Mouse (Mus musculus) kidney, embryonic 16.5 days (tissue): ENCODE results near the gene Dnaaf1. TPM values are rescaled to one million over a fixed set of nuclear protein-coding genes. Genes with fewer than 3 reads are reported as not detected.

Source experiments
- ATAC-seq: fragments of 200-750 bp; cut with Nextera tagmentation; 2 replicates; pipeline ENCODE4 v1.8.0; 2017; ENCODE audit warnings: moderate TSS enrichment; ENCODE audit not compliant: low FRiP score, low TSS enrichment
- H3K27ac ChIP-seq: fragments of 300-500 bp; sonication (generic); 2 replicates; pipeline ENCODE4 v1.5.1; 2014; ENCODE audit warnings: low read length
- H3K27me3 ChIP-seq: fragments of 300-500 bp; sonication (generic); 2 replicates; pipeline ENCODE4 v1.6.1; 2014; ENCODE audit warnings: low read length, control low read depth, mixed read lengths; ENCODE audit not compliant: insufficient read depth
- H3K36me3 ChIP-seq: fragments of 300-500 bp; sonication (generic); 2 replicates; pipeline ENCODE4 v1.6.1; 2014; ENCODE audit warnings: low read length, control low read depth, mixed read lengths; ENCODE audit not compliant: insufficient read depth
- H3K4me1 ChIP-seq: fragments of 300-500 bp; sonication (generic); 2 replicates; pipeline ENCODE4 v1.6.1; 2014; ENCODE audit warnings: low read length, control low read depth, mixed read lengths; ENCODE audit not compliant: insufficient read depth
- H3K4me2 ChIP-seq: fragments of 300-500 bp; sonication (generic); replicated peaks from 2 replicates; pipeline ENCODE4 v1.6.1; 2014; ENCODE audit warnings: low read depth, low read length
- H3K4me3 ChIP-seq: fragments of 300-500 bp; sonication (generic); 2 replicates; pipeline ENCODE4 v1.5.1; 2014; ENCODE audit warnings: mild to moderate bottlenecking, low read length
- H3K9ac ChIP-seq: fragments of 300-500 bp; sonication (generic); replicated peaks from 2 replicates; pipeline ENCODE4 v1.6.1; 2014; ENCODE audit warnings: low read length
- H3K9me3 ChIP-seq: fragments of 300-500 bp; sonication (generic); 2 replicates; pipeline ENCODE4 v1.6.1; 2016; ENCODE audit warnings: low read length, control low read depth
- WGBS: fragments of 180-500 bp; shearing (Covaris S2); extraction: QIAGEN DNeasy Blood & Tissue Kit; methylation state at CpG from one replicate; pipeline ENCODE4 v1.1.7; 2014; 5-methylcytosine and 5-hydroxymethylcytosine counted together
- polyA plus RNA-seq: library from polyadenylated mRNA; unstranded; fragments of >200 nt; fragmentation: Nextera tagmentation; extraction: Ambion mirVana; gene quantifications from 2 replicates; pipeline ENCODE4 v1.2.1, GENCODE M21; 2015

Gene Dnaaf1
- polyA plus RNA-seq, 1 experiment from 2014 or later = 0.27 TPM

DNA sequence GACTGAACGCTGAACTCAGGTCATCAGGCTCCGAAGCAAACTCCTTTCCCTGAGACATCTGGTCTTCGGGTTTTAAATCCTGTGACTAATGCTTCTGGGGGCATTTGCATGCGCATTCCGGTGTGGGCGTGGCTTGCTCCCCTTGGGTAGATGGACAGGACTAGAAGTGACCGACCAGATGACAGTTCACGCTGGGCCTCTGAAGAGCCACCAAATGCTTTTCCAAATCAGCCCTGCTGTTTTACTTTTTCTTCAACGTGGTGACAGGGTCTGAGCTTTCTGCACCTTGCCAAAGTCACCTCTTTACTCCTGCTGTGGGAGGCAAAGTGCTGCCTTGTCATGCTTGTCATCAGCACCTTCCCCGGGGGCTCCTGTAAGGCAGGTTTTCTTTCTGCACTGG, 13.8 kb downstream of the Dnaaf1 start:
- Histone ChIP-seq H3K9ac (no peak overlapping the region; the same call in 1 of the 2 replicates), H3K4me1 (0 out of 2 replicates have a peak, but pooled peaks cover 5% of the 10 kb centered on the region), H3K36me3 (no peaks in the 10 kb centered on the region), H3K9me3 (no peaks in the 10 kb centered on the region), H3K27me3 (no peaks in the 10 kb centered on the region), H3K4me2 (no peak overlapping the region), H3K27ac (no peak overlapping the region), H3K4me3 (no peak overlapping the region)
- no peak for ATAC-seq
- 23% methylated on average over 10 of the region's 10 CpGs for WGBS

DNA sequence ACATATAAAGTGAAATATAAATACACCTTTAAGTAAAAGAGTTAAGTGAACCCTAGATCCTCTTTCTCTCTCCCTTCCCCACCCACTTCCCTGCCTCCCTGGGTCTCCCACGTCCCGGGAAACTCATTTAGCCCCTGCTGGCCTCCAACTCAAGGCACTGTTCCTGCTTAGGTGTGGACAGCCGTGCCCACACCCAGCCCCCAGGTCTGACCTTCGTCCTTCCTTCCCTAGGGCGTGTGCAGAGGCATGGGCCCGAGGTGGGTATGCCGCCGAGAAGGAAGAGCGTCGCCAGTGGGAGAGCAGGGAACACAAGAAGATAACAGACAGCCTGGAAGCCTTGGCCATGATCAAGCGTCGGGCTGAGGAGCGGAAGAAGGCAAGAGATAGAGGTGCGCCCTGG, 15.3 kb downstream of the Dnaaf1 start:
- H3K4me2 ChIP-seq = no peak overlapping the region
- ATAC-seq = no peak
- WGBS = 72% methylated on average over 14 of the region's 14 CpGs

DNA sequence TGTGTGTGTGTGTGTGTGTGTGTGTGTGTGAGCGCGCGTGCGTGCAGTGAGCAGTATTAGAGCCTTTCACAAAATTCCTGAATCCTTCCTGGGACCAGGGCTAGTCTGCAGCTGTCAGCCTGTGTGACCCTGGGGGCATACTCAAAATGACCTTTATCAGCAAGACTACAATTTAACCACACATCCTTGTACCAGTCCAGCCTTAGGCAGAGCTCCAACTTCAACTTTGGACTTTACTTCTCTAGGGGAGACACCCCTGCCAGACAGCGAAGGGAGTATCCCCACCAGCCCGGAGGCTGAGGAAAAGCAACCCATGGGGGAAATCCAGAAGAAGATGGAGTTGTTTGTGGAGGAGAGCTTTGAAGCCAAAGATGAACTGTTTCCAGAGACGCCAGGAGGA, 16.4 kb downstream of the Dnaaf1 start:
- Histone ChIP-seq H3K27ac (no peak overlapping the region), H3K27me3 (no peaks in the 10 kb centered on the region), H3K4me2 (no peak overlapping the region), H3K4me3 (no peak overlapping the region), H3K9ac (no peak overlapping the region), H3K9me3 (no peaks in the 10 kb centered on the region), H3K36me3 (no peaks in the 10 kb centered on the region), H3K4me1 (0 out of 2 replicates have a peak, but pooled peaks cover 5% of the 10 kb centered on the region)
- WGBS = 87% methylated on average over 7 of the region's 7 CpGs
- no peak for ATAC-seq

More for the DNA sequence above, 15.3 kb downstream of the Dnaaf1 start:
- Histone ChIP-seq H3K27ac (no peak overlapping the region), H3K4me3 (no peak overlapping the region), H3K9me3 (no peaks in the 10 kb centered on the region), H3K27me3 (no peaks in the 10 kb centered on the region), H3K4me1 (0 out of 2 replicates have a peak, but pooled peaks cover 5% of the 10 kb centered on the region), H3K36me3 (no peaks in the 10 kb centered on the region), H3K9ac (no peak overlapping the region)

DNA sequence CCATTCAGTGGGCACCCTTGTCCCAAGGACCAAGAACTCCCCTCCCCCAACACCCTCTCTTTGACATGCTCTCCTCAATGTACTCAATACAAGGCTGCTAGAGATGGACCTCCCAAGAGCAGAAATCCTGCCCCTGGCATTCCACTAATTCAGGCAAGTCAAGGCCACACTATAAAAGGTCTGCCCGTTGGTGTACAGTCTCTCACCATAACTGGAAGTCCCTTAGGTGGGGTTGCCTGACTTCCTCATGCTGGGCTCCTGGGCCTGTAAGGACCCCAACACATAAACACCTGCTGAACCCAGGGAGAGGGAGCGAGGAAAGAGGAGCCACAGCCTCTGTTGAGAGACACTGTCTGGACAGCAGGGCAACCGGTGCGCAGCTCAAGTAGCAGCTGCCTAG, 28.7 kb downstream of the Dnaaf1 start:
- no peak overlapping the region for H3K9ac ChIP-seq
- 92% methylated on average over 4 of the region's 4 CpGs for WGBS
- no peak for ATAC-seq

GRCm38 (mm10) chr8:119604398-119604803, 29.4 kb downstream of the Dnaaf1 start:
- 40% methylated on average over 12 of the region's 12 CpGs for WGBS
- Histone ChIP-seq H3K4me3 (peak overlapping the region; percentile 74), H3K4me1 (peaks cover 9% of the 10 kb centered on the region), H3K27me3 (no peaks in the 10 kb centered on the region), H3K27ac (0 out of 2 replicates have a peak overlapping the region, but pooled peaks have one; percentile 31), H3K9ac (peak overlapping the region; percentile 83), H3K4me2 (peak overlapping the region; percentile 88), H3K9me3 (peaks cover 5% of the 10 kb centered on the region), H3K36me3 (peaks cover 29% of the 10 kb centered on the region)
- ATAC-seq = no peak

More for the DNA sequence above, 28.7 kb downstream of the Dnaaf1 start:
- Histone ChIP-seq H3K4me3 (no peak overlapping the region), H3K4me2 (no peak overlapping the region; the same call in 1 of the 2 replicates), H3K27ac (no peak overlapping the region), H3K4me1 (peaks cover 9% of the 10 kb centered on the region), H3K36me3 (peaks cover 36% of the 10 kb centered on the region), H3K9me3 (no peaks in the 10 kb centered on the region), H3K27me3 (no peaks in the 10 kb centered on the region)

DNA sequence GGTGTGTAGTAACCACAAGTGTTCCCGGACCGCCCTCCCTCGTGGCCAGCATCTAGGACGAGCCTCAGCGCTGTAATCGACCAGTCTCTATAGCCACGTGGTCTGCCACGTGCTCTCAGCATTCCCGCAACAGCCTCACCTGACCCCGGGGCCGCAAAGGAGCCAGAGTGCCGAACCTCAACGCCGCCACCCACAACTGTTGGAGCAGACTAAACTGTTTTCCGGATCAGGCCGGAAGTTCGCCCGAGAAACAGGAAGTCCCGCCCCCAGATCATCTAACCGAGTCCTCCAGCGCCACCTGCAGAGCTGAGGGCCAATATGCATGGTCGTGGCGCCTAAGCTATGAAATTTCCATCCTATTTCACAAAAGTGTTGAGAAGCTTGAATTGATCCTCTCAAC, 30.0 kb downstream of the Dnaaf1 start, which contains the start of gene Taf1c:
TSS of gene Taf1c (minus strand) at position 227 of the 400 bp plus-strand sequence.
- Histone ChIP-seq H3K4me2 (peak within 1 kb of the TSS; percentile 88), H3K36me3 (peaks cover 27% of the 10 kb centered on the region), H3K27ac (0 out of 2 replicates have a peak within 1 kb of the TSS, but pooled peaks have one; percentile 31), H3K4me1 (peaks cover 9% of the 10 kb centered on the region), H3K4me3 (peak within 1 kb of the TSS; percentile 74), H3K9me3 (peaks cover 8% of the 10 kb centered on the region), H3K27me3 (no peaks in the 10 kb centered on the region), H3K9ac (peak within 1 kb of the TSS; percentile 83)
- peak; percentile 86 for ATAC-seq
- under 1% methylated on average over 23 of the region's 23 CpGs for WGBS

DNA sequence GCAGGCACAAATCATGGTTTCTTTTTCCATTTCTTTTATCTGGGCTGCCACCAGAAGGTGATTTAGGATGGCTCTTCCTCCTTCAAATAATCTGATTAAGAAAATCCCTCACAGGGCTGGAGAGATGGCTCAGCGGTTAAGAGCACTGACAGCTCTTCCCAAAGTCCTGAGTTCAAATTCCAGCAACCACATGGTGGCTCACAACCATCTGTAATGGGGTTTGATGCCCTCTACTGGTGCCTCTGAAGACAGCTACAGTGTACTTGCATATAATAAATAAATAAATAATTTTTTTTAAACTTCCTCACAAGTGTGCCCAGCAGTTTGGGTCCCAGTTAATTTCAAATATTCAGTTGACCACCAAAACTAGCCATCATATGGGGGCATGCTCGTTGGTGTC, 31.2 kb downstream of the Dnaaf1 start:
- peaks cover 8% of the 10 kb centered on the region for H3K9me3 ChIP-seq
- H3K27me3 ChIP-seq = no peaks in the 10 kb centered on the region
- no peak for ATAC-seq
- H3K4me3 ChIP-seq = no peak overlapping the region
- H3K4me2 ChIP-seq = no peak overlapping the region
- peaks cover 16% of the 10 kb centered on the region for H3K36me3 ChIP-seq
- H3K4me1 ChIP-seq = peaks cover 9% of the 10 kb centered on the region
- no peak overlapping the region for H3K9ac ChIP-seq
- H3K27ac ChIP-seq = no peak overlapping the region
- WGBS = 88% methylated on average over 2 of the region's 2 CpGs

- Histone ChIP-seq H3K27me3 (no peaks in the 10 kb centered on the region), H3K36me3 (no peaks in the 10 kb centered on the region), H3K4me2 (no peak within 1 kb of the TSS), H3K9ac (no peak within 1 kb of the TSS), H3K27ac (no peak within 1 kb of the TSS), H3K9me3 (peaks cover 8% of the 10 kb centered on the region), H3K4me3 (no peak within 1 kb of the TSS), H3K4me1 (no peaks in the 10 kb centered on the region)
- 84% methylated on average over 26 of the region's 26 CpGs for WGBS
- ATAC-seq = no peak
These were observed 37.4 kb downstream of the Dnaaf1 start, which contains the start of gene Adad2 for GRCm38 (mm10) chr8:119612471-119612870. TSS of gene Adad2 (plus strand) at chr8:119612747.

DNA sequence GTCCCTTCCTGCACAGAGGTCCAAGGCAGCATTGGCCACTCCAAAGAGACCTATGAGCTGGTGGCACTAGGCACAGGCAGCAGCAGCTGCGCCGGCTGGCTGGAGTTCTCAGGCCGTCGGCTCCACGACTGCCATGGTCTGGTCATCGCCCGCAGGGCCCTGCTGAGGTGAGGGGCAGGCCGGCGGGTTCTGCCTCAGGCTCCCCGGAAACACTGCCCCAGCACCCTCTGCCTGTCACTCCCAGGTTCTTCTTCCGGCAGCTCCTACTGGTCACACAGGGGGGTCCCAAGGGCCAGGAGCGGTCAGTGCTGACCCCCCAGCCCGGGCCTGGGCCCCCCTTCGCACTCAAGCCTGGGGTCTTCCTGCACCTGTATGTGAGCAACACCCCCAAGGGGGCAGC, 40.1 kb downstream of the Dnaaf1 start:
- Histone ChIP-seq H3K4me3 (no peak overlapping the region), H3K4me2 (no peak overlapping the region), H3K27me3 (no peaks in the 10 kb centered on the region), H3K36me3 (no peaks in the 10 kb centered on the region), H3K27ac (no peak overlapping the region), H3K4me1 (no peaks in the 10 kb centered on the region), H3K9ac (no peak overlapping the region), H3K9me3 (no peaks in the 10 kb centered on the region)
- 79% methylated on average over 14 of the region's 14 CpGs for WGBS
- 0 out of 2 replicates have a peak, but pooled peaks have one; percentile 21 for ATAC-seq

DNA sequence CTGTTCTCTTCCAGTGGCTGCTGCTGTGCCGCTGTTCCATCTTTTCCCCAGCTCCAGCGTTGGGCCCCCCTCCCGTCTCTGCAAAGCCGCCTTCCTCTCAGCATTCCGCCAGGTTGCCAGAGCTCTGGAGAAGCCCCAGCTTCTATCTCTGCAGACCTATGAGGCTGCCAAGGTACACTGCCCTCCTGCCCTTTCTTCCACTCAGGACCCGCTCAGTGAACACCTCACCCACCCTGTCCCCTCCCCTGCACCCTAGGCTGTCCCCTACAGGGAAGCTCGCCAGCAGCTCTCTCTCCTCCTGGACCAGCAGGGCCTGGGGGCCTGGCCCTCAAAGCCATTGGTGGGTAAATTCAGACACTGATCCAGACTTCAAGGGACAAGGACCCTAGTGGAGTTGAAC, 41.3 kb downstream of the Dnaaf1 start:
- Histone ChIP-seq H3K4me3 (no peak overlapping the region), H3K9ac (no peak overlapping the region), H3K9me3 (no peaks in the 10 kb centered on the region), H3K36me3 (no peaks in the 10 kb centered on the region), H3K27ac (no peak overlapping the region), H3K4me1 (no peaks in the 10 kb centered on the region), H3K4me2 (no peak overlapping the region), H3K27me3 (no peaks in the 10 kb centered on the region)
- 73% methylated on average over 7 of the region's 7 CpGs for WGBS
- no peak for ATAC-seq
